Mouse (Mus musculus): ENCODE data around the gene Rabgef1.

GRCm38 (mm10) chr5:130180362-130180761 lies 8.8 kb downstream of the Rabgef1 start:
- TF ChIP-seq EP300 (IDR thresholded peaks at IDR 0.05; ENCODE audit: low read depth) (no peak), CTCF (IDR thresholded peaks at IDR 0.05; ENCODE audit: low read depth) (peak; percentile 47)
